Comparison of ENCODE assay signal across 17 mouse cellular contexts in the genomic region with DNA sequence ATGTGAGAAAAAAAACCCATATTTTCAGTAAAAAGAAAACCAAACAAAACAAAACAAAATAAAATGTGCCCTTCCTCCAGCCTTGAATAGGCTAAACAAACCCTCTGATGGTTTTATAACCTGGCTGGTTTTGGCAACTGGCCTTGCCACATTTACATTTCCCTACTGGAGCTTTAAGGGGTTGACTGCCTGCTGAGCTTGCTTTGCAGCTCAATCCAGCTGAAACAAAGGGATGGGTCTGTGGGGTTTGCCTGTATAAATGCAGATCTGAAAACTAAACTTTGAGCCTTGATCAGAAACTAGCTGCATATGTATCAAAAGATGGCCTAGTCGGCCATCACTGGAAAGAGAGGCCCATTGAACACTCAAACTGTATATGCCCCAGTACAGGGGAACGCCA.
"Had no signal": no experiment of that assay in that cellular context is flagged by ENCODE, and none has a peak within 500 bp of the region (broad histone marks: within the 10 kb centered on the region; RNA-seq: fewer than 3 reads in every experiment).

No protein-coding gene starts in this region.

- ATAC-seq: liver, embryonic 12.5 days; liver, postnatal 0 days; lung, postnatal 0 days; midbrain, embryonic 13.5 days; midbrain, embryonic 15.5 days; midbrain, embryonic 16.5 days had no signal

- DNase-seq: left cerebral cortex, postnatal 4 days; liver; liver, embryonic 13.5 days; liver, postnatal 0 days; lung, adult 18-20 months; lung, adult 2 months; lung, embryonic 14.5 days; lung, postnatal 10 days; lung, postnatal 14 days; lung, postnatal 36 days; lung, postnatal 4 days; midbrain, embryonic 14.5 days had no signal
